10 mouse cellular contexts compared by ENCODE assay signal in genomic region chr2:94764852-94765435, GRCm38 (mm10).
A peak's percentile ranks its signal among the peaks of the same experiment; 100 is the strongest.
DNase-seq lines count a peak whose midpoint lies in the region; ATAC-seq and TF ChIP-seq lines count a peak whose summit lies in the region.
"Had no signal": no experiment of that assay in that cellular context is flagged by ENCODE, and none has a peak within 500 bp of the region (broad histone marks: within the 10 kb centered on the region; RNA-seq: fewer than 3 reads in every experiment).

No protein-coding gene starts in this region.

- no peaks in the 10 kb centered on the region for H3K27me3 ChIP-seq in embryonic facial prominence, embryonic 12.5 days
- H3K27me3 ChIP-seq in hindbrain, embryonic 13.5 days, result no peaks in the 10 kb centered on the region
- H3K27me3 ChIP-seq in midbrain, postnatal 0 days (ENCODE audit: insufficient read depth, low read length), result no peaks in the 10 kb centered on the region
- H3K27me3 ChIP-seq in thymus, adult 2 months (ENCODE audit: control insufficient read depth, insufficient read depth, low read length), result no peaks in the 10 kb centered on the region

- H3K4me2 ChIP-seq in embryonic facial prominence, embryonic 12.5 days (replicated peaks), result 0 out of 2 replicates have a peak overlapping the region, but pooled peaks have one; percentile 7
- peak overlapping the region; percentile 21 for H3K4me2 ChIP-seq in hindbrain, embryonic 13.5 days
- peak overlapping the region; percentile 22; the same call in 1 of the 2 replicates for H3K4me2 ChIP-seq in midbrain, postnatal 0 days (ENCODE audit: low read depth, low read length, poor library complexity, severe bottlenecking)
- H3K4me2 ChIP-seq: heart, embryonic 11.5 days had no signal

- peak; percentile 62 for DNase-seq in brain, adult 2 months (ENCODE audit: low read depth, low spot score)
- peak; percentile 31 for DNase-seq in midbrain, postnatal 0 days (ENCODE audit: low spot score)
- no peak for DNase-seq in thymus, adult 2 months
- no peak for DNase-seq in cerebellum, adult 18-20 months
- no peak for DNase-seq in heart, adult 18-20 months
- DNase-seq: kidney, postnatal 36 days; lung, adult 2 months had no signal

- H3K27ac ChIP-seq in embryonic facial prominence, embryonic 12.5 days, result no peak overlapping the region
- peak overlapping the region; percentile 6; the same call in 1 of the 2 replicates for H3K27ac ChIP-seq in hindbrain, embryonic 13.5 days
- H3K27ac ChIP-seq in midbrain, postnatal 0 days (ENCODE audit: low read depth, low read length), result no peak overlapping the region
- no peak overlapping the region for H3K27ac ChIP-seq in thymus, adult 2 months (ENCODE audit: control insufficient read depth, insufficient read depth, low read length)

- no peak overlapping the region for H3K9ac ChIP-seq in embryonic facial prominence, embryonic 12.5 days
- H3K9ac ChIP-seq in hindbrain, embryonic 13.5 days, result no peak overlapping the region
- no peak overlapping the region for H3K9ac ChIP-seq in midbrain, postnatal 0 days (replicated peaks; ENCODE audit: low read length, poor library complexity, severe bottlenecking)

- ATAC-seq in embryonic facial prominence, embryonic 12.5 days (ENCODE audit: insufficient number of reproducible peaks, insufficient read depth, low FRiP score, low TSS enrichment), result no peak
- peak; percentile 87 for ATAC-seq in hindbrain, embryonic 13.5 days (ENCODE audit: low FRiP score)
- ATAC-seq in midbrain, postnatal 0 days (ENCODE audit: low FRiP score), result peak; percentile 70

- H3K4me3 ChIP-seq in embryonic facial prominence, embryonic 12.5 days, result no peak overlapping the region
- no peak overlapping the region for H3K4me3 ChIP-seq in hindbrain, embryonic 13.5 days
- no peak overlapping the region for H3K4me3 ChIP-seq in midbrain, postnatal 0 days (ENCODE audit: low read depth, low read length)
- H3K4me3 ChIP-seq in thymus, adult 2 months (ENCODE audit: control insufficient read depth, insufficient read depth, low read length), result no peak overlapping the region

- TF ChIP-seq POLR2A in thymus, adult 2 months (IDR thresholded peaks at IDR 0.05; ENCODE audit: control insufficient read depth, extremely low read depth, insufficient read depth, low read length, poor library complexity), result no peak

- H3K36me3 ChIP-seq in embryonic facial prominence, embryonic 12.5 days, result no peaks in the 10 kb centered on the region
- H3K36me3 ChIP-seq in hindbrain, embryonic 13.5 days, result no peaks in the 10 kb centered on the region
- H3K36me3 ChIP-seq in midbrain, postnatal 0 days (ENCODE audit: insufficient read depth, low read length), result no peaks in the 10 kb centered on the region
- H3K36me3 ChIP-seq in thymus, adult 2 months (ENCODE audit: control insufficient read depth, insufficient read depth, low read length), result no peaks in the 10 kb centered on the region

- no peaks in the 10 kb centered on the region for H3K9me3 ChIP-seq in embryonic facial prominence, embryonic 12.5 days
- H3K9me3 ChIP-seq in hindbrain, embryonic 13.5 days, result no peaks in the 10 kb centered on the region
- H3K9me3 ChIP-seq in midbrain, postnatal 0 days (ENCODE audit: low read length), result no peaks in the 10 kb centered on the region

- no peak for TF ChIP-seq CTCF in midbrain, postnatal 0 days (IDR thresholded peaks at IDR 0.05)
- no peak for TF ChIP-seq CTCF in thymus, adult 2 months (IDR thresholded peaks at IDR 0.05; ENCODE audit: borderline replicate concordance, control insufficient read depth, extremely low read depth, insufficient read depth, low read length, poor library complexity)

- H3K4me1 ChIP-seq in embryonic facial prominence, embryonic 12.5 days, result peaks cover 5% of the 10 kb centered on the region; the same call in 1 of the 2 replicates
- peaks cover 12% of the 10 kb centered on the region for H3K4me1 ChIP-seq in hindbrain, embryonic 13.5 days (replicated peaks)
- H3K4me1 ChIP-seq in midbrain, postnatal 0 days (ENCODE audit: insufficient read depth, low read length), result 0 out of 2 replicates have a peak, but pooled peaks cover 2% of the 10 kb centered on the region
- H3K4me1 ChIP-seq in thymus, adult 2 months (replicated peaks; ENCODE audit: control insufficient read depth, insufficient read depth, low read length), result no peaks in the 10 kb centered on the region

- WGBS in embryonic facial prominence, embryonic 12.5 days, result 13% methylated on average over 8 of the region's 8 CpGs
- 14% methylated on average over 8 of the region's 8 CpGs for WGBS in hindbrain, embryonic 13.5 days
- WGBS in midbrain, postnatal 0 days, result 14% methylated on average over 8 of the region's 8 CpGs
- 56% methylated on average over 8 of the region's 8 CpGs for WGBS in thymus, adult 2 months

Comparison
In these comparisons a context has a peak if more than half of its experiments do, and no peak if none do; other contexts are left out.
1. DNase-seq: peak in brain, adult 2 months (single experiment) and midbrain, postnatal 0 days (single experiment); none in thymus, adult 2 months (single experiment), cerebellum, adult 18-20 months (0 of 2) and heart, adult 18-20 months (0 of 2).
2. Peak in every context shown above with its lines, with median percentiles within 50 percentile points of each other: H3K4me2 ChIP-seq.